Mouse (Mus musculus) embryo, embryonic 10 days (tissue): ENCODE results near the gene Col23a1.

ENCODE experiments used
- DNase-seq: peaks from one replicate; pipeline ENCODE4 v3.0.0-alpha.2; 2015; ENCODE audit warnings: low spot score

Gene Col23a1

DNA sequence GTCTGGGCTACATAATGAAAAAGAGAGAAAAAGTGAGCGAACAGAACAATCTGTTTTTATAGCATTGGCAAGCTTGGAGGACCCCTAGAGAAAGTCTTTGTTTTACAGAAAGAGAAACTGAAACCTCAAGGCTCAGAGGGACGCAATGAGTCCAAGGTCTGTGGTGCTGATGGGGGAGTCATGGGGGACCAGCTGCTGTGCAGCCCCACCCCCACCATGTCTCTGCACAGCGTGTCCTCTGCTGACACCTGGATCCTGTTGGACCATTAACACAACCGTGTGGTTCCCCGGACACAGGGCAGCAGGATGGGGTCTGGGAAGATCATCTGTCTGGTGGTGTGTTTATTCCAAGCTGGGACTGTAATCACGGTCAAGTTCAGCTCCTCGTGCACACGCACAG is 142.2 kb downstream of the Col23a1 start:
- no peak for DNase-seq

DNA sequence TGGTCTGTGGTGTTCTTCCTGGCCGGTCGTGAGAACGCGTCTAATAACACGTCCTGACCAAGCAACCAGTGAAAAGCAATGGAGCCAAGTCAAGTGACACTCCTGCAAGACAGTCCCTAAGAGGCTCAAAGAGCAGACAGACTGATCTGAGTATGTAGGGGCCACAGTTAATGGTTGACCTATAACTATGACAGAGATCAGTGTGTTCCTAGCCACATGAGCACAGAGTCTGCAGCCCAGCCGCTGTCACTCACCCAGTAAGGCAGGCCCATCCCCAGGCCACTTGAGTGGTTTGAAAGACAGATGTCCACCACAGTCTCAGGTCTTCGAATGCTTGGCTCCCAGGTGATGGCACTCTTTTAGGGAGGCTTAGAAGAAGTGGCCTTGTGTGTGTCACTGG is 152.3 kb downstream of the Col23a1 start:
- DNase-seq, result no peak

DNA sequence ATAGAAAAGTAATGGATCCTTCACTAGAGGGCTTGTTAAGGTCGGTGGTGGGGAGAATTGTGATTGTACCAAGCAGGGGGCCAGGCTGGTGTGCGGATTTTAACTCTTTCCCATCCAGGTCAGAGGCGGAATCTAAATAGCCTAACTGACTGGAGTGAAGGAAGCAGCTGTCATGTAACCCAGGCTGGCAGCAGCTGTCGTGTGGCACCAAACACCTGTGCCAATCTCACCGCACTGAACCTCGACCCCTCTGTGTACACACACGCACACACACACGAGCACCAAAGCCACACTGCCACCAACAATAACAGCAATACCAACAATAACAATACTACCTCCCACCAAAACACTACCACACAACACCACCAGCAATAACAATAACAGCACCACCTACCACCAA is 152.9 kb downstream of the Col23a1 start:
- DNase-seq, result no peak

DNA sequence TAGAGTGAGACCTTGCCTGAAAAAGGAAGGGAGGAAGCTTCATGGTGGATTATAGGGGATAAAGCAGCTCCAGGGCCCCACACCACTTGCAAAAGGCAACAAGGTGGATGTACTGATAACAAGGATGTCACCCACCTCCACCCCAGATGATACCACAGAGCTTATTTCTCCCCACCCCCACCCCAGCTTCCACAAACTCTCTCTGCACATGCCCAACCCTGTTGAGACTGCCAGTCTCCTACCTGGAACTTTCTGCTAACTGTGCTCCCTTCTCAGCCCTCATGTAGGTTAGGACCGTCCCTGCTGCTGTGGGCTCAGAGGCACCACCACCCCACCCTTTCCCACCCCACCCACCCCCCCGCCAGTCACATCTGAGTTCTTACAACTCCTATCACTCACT is 154.1 kb downstream of the Col23a1 start:
- no peak for DNase-seq

DNA sequence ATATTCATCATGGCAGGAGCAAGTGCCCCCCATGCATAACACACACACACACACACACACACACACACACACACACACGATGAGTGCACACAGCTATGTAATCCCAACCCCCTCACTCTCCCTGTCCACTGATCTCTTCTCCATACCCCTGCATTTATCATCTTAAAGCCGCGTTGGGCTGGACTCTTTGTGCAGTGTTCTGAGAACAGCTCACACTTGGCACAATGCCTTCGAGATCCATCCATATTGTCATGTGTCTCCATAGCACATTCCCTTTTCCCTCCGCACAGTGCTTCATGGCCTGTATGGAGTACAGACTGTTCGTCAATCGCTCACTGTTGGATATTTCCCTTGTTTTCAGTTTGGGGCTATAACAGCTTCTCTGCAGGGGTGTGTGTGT is 154.9 kb downstream of the Col23a1 start:
- DNase-seq, result no peak

DNA sequence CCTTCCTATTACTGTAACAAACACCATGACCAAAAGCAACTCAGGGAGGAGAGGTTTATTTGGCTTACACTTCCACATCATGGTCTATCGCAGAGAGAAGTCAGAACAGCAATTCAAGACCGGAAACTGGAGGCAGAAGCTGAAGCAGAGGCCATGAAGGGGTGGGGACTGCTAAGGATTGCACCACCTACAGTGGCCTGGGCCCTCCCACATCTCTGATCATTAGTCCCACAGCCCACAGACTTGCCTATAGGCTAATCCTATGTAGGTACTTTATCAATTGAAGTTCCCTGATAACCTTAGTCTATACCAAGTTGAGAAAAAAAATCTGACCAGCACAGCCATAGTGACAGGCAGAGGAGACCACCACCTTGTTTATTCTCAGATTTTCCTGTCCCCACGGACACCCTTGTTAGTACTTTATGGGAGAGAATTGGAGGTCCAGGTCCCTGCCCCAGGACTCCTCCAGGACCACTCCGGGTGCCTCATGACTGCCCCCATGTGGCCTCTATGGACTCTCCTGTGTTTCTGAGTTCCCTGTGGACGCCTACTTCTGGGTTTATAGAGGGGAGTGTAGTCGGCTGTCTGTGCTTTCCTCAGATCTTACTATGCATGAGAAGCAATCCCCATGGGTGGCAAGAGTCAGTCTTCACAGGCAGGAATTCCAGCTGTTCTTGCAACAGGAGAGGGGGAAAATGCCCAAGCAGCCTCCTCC is 157.1 kb downstream of the Col23a1 start:
- DNase-seq, result peak; percentile 63

DNA sequence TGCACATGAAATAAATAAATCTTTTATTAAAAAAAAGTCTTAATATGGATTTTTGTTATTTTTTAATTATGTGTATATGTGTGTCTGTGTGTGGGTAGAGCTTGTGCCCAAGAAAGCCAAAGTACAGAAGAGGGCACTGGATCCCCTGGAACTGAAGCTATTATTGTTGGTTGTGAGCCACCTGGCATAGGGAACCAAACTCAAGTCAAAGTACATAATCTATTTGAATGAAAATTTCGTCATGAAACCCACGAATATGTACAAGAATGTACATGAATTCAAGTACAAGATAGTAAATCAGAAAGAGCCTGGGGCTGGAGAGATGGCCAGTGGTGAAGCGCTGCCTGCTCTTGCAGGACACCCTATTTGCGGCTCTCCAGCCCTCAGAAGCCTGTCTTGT is 158.5 kb downstream of the Col23a1 start:
- no peak for DNase-seq

DNA sequence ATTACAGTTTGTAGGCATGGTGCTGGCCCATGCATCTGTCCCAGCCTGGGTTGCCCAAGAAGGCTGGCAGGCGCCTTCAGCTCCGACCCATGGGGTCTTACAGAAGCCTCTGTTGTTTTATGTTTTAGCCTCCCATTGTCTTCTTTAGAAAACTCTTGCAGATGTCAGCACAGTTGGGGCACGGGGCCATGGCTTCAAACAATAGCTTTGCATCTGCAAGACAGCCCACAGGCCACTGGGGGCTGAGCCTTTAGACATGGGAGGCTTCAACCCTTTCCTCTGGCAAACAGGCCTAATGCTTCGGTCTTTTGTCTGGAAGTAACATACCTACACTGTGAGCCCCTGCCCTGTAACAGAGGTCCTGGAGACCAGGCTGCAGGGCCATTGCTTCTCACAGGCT is 159.0 kb downstream of the Col23a1 start:
- DNase-seq, result peak; percentile 51

DNA sequence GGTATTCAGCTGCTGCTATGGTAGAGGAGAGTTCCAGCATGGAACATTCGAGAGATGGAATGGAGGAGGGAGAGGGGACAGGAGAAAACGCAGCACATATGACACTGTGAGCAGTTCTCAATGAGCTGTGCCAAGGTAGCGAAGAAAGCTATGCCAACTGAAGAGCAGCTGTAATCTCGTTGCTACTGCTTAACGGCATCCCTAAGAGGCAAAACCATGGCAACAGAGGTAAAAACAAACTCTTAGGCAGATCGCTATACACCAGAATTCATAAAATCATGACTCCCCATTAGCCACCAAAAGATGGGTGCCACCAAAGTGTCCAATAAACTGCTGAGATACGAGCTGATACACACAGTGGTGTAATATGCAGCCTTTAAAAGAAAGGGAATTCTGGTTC is 160.2 kb downstream of the Col23a1 start:
- no peak for DNase-seq

DNA sequence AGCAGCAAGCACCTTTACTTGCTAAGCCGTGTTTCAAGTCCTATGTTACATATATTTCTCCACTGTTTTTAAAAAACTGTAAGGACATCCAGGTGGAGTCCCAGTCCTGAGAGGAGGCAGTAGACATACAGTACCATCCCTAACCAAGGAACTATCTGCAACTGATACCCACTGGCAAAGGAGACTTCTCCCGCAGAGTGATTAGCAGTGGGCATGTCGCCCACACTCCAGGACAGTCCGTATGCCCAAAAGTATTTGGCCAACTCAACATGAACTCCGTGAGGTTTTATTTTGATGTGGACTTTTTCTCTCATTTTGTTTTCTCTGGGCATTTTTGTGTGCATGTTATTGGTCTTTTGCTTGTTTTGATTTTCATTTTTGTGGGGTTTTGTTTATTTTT is 161.6 kb downstream of the Col23a1 start:
- no peak for DNase-seq

DNA sequence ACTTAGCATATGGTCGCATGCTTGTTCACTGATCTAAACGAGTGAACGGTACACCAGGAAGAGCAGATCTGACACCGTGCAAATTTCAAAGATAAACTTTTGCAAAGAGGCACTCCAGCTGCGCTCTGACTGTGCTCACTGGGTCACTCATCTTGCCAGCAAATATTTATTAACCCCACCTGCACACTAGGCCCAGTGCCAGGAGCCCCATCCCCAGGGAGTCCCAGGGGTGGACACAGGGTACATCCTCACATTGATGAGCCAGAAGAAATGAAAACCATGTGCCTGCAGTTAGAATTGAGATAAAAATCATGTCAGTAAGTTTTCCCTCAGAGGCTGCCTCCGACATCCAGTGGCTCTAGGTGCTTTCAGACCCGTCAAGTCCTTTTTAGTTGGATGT is 162.2 kb downstream of the Col23a1 start:
- no peak for DNase-seq

DNA sequence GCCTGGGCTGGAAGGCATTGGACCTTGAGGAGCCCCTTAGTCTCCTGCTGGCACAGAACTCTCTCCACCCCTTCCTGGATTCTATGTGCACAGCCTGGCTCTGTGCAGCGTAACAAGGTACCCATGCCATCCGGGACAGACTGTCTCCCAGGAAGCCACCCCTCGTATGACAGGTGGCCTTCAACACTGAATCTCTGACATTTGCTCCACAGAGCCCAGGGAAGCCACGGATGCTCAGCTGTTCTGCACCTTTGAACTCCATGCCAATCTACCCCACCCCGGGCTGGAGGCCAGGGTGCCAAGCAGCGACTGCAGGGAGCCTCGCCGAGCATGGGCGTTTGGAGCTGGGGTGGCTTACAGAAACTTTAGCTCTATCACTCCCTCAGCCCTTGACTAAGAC is 164.0 kb downstream of the Col23a1 start:
- DNase-seq, result no peak

DNA sequence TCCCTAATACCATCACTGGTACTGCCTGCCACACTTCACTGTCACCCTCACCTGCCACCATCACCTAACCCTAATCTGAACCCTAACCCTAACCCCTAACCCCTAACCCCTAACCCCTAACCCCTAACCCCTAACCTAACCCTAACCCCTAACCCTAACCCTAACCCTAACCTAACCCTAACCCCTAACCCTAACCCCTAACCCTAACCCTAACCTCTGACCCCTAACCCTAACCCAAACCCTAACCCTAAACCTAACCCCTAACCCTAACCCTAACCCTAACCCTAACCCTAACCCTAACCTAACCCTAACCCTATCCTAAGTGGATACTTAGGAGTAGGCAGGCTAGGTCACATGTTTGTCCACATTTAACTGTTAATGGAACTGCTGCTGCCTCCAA is 165.8 kb downstream of the Col23a1 start:
- no peak for DNase-seq

DNA sequence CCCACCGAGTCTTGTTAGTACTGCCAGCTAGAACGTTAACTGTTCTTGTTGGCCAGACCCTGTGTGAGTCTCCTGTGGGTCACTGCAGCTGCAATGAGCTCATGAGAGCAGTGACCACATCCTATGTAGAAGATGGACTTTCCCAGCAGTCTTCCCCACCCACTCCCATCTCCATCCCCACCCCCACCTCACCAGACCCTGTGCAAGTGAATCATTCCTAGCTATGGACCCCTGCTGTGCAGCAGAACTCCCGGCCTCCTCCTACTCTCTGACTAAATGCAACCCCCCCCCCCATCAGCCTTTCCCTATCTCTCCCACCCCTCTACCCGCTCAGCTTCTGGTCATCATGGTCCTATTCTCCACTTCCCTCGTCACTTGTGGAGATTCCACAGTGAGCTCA is 167.9 kb downstream of the Col23a1 start:
- no peak for DNase-seq

DNA sequence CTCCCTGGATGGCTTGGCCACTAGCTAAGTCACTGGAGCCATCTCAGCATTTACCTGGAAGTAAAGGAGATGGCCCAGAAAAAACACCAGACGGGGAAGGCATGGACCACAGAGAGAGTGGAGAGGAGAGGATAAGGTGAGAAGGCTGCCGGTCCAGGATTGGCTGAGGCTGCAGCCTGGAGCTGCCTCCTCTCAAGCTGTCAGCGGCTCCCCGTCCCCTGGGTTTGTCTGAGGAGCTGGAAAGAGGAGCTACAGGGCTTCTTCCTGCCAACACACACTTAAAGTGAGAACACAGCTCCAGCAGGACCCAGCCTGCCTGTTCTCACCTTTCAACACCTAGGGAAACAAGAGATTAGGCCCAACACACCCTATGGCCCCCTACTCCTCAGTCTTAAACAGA is 168.9 kb downstream of the Col23a1 start:
- no peak for DNase-seq

DNA sequence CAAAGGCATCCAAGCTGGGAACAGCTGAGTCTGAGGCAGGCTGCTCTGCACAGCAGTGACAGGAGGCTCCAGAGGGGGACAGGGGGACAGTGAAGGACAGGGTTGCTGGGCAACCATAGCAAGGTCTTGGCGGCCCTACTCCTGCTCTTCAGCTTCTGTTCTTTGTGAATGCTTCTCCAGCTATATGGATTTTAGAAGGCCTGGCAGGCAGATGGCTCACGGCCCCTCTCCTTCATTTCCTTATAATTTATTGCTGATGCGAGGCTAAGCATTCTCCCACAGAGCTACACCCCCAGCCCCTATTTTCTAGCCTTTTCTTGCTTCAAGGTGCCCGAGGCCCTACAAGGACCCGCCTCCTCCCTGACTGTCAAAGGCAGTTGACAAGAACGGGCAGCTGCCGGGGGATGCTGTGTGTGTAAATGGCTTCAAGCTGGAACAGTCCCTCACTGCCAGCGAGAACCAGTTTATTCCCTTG is 169.9 kb downstream of the Col23a1 start:
- peak; percentile 59 for DNase-seq

DNA sequence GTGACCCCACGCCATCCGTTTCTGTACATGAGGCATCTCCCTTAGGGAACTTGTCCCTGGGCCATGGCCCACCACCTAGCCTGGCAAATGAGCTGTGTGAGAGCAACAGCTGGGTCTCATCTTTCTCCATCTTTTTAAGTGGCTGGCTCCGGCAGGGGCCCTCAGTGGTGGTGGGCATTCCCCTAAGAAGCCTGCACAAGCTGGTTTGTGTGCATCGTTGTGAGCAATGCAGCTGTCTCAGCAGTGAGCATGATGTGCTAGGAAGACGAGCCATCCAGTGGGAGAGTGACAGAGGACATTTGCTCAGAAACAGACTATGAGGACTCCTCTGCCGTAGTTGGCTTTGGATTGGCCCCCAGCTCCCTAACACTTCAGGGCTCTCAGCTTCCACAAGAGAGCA is 179.0 kb downstream of the Col23a1 start:
- DNase-seq, result no peak

DNA sequence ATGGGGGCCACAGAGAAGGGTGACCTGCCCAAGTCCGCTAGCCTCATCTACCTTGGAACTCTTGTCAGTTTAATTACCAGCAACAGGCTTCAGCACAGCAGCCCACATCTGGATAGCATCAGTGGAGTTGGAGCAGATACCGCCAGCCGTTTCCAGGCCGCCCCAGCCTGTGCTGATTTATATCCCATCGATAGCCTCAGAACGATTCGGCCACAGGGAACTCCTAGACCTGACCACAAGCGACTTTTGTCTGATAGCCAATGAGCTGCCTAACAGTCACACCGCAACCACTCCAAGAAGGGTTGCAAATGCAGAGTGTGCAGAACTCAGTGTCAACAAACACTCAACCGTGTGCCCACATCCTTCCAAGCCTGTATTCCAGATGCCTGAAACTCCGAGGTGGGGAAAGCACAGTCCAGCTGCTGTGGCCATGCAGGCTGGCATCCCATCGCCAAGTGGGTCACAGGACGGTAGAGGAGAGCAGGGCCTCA is 179.7 kb downstream of the Col23a1 start:
- peak; percentile 76 for DNase-seq

DNA sequence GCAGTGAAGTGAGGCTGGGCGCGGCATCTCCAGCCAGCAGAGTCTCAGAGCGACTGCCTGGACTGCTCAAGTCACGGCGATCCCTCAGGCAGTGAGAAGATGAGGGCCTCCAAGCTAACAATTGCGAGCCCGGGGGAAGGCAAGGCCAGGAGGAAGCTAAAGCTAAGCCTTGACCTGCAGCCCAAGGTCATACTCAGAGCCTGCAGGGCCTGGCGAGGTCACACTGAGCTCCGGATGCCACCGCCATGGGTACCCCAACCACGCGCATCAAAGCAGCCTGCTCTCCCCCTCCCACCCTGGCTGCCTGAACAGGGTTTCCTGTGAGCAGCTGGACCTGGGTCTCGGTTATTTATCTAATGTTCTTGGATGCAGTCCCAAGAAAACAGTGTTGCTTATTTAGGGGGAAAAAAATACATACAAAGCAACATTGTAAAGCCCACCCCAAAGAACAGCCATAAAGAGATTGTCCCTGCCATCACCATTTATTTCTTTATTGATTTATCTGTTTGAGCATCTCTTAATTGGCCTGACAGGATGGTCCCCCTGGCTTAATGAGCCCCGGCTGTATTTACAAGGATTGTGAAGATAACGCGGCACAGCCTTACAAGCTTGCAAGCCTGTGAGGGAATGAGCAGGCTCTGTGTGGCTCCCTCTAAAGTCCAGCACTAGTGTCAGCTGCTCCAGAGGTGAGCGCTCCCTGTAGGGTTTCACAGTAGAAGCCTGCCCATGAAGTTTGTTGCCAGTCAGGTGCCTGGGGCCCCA is 180.8 kb downstream of the Col23a1 start:
- peak; percentile 52 for DNase-seq

DNA sequence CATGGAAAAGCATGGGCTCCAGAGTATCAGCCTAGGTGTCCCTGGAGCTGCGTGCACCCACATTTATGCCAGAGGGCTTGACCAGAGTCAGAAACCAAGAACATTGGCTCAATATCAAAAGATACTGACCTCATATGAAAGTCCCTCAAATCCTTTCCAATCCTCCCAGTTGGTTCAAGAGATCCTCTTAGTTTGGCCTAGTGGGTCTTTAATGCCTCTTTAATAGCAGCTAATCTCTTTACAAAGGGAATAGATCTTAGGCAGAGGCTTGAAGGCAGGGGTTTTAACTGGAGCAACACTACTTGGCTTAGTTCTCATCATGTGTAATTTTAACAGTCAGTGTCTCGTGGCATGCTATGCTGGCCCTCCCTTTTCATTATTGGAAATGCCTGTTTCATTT is 184.0 kb downstream of the Col23a1 start:
- no peak for DNase-seq

DNA sequence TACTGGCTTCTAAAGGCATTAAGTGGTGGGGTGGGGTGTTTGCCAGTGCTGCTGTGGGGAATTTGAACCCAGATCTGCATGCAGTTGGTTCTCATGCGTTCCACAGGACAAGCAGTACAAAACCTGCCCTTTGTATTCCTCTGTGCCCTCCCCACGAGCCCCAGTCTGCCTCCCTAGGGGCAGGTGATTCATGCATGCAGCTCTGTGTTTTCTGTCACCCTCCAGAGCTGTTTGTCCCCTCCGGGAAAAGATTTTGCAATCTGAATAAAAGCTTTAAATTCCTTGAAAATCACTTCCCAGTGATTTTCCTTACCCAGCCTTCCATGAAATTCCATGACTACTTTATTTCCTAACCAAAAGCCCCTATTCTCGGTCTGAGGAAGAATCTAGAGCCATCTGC is 186.8 kb downstream of the Col23a1 start:
- no peak for DNase-seq

DNA sequence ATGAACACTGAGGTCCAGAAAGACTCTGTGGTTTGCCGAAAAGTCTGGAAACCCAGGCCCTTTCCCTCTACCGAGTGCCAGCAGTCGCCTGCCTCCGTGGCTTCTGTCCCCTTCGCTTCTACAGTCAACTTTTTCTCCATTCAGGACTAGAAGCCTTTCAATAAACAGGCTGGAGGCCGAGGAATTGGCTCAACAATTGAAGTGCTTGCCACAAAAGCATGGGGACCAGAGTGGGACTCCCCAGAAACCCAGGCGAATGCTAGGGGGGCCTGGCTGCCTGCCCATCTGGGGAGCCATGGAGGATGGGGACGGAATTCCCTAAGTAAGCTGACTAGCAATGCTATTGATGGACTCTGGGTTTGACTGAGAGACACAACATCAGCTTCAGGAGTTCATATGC is 187.9 kb downstream of the Col23a1 start:
- DNase-seq, result no peak

DNA sequence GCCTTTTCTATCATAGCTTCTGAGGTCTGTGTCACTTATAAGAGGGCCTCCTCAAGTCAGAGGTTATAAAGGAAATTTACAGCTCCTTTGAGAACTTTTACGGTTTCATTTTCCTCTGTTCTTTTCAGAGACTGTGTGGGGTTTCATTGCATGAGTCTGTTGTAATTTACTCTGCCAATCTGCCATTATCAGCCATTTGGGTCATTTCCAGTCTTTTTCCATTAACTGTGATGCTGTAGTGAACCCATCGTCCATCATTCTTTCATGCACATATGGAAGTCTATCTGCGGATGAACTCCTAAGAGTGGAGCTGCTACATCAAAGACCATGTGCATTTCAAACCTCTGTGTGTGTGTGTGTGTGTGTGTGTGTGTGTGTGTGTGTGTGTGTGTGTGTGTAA is 192.5 kb downstream of the Col23a1 start:
- peak; percentile 16 for DNase-seq
